Comparison of ENCODE assay signal across 8 mouse cellular contexts in the genomic region with DNA sequence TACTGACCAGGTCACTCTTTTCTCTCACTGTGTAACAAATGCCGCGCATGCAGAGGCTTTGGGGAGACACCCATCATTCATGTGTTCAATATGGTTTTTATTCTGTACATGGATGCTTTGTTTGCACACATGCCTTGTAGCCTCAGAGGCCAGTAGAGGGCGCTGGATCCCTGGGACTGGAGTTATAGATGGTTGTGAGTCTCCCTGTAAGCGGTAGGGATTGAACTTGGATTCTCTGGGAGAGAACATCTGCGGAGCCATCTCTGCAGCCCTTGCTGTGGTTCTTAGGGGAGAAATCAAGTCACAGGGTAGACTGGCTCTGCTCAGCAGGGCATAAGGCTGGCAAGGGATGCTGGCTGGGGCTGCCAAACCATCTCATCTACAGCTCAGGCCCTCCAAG.
DNase-seq lines count a peak whose midpoint lies in the region; ATAC-seq and TF ChIP-seq lines count a peak whose summit lies in the region.

No protein-coding gene starts in this region.

- WGBS in bone marrow, adult 2 months = 62% methylated on average over 5 of the region's 5 CpGs
- 37% methylated on average over 5 of the region's 5 CpGs for WGBS in hindbrain, embryonic 16.5 days
- 49% methylated on average over 5 of the region's 5 CpGs for WGBS in liver, embryonic 13.5 days (ENCODE audit: insufficient replicate concordance)
- WGBS in neural tube, embryonic 14.5 days = 43% methylated on average over 5 of the region's 5 CpGs

- no peak overlapping the region for H3K9ac ChIP-seq in hindbrain, embryonic 16.5 days (ENCODE audit: low read depth, low read length)
- no peak overlapping the region for H3K9ac ChIP-seq in liver, embryonic 13.5 days
- no peak overlapping the region for H3K9ac ChIP-seq in neural tube, embryonic 14.5 days (replicated peaks; ENCODE audit: low read depth, low read length)

- H3K4me1 ChIP-seq in bone marrow, adult 2 months (ENCODE audit: control insufficient read depth, insufficient read depth, low read length) = no peaks in the 10 kb centered on the region
- peaks cover 7% of the 10 kb centered on the region for H3K4me1 ChIP-seq in hindbrain, embryonic 16.5 days (ENCODE audit: control insufficient read depth, insufficient read depth, low read depth, low read length)
- no peaks in the 10 kb centered on the region for H3K4me1 ChIP-seq in liver, embryonic 13.5 days (replicated peaks)
- no peaks in the 10 kb centered on the region for H3K4me1 ChIP-seq in neural tube, embryonic 14.5 days (ENCODE audit: control insufficient read depth, insufficient read depth, low read length)

- H3K27ac ChIP-seq in bone marrow, adult 2 months (ENCODE audit: control insufficient read depth, insufficient read depth, low read depth, low read length, poor library complexity) = no peak overlapping the region
- H3K27ac ChIP-seq in hindbrain, embryonic 16.5 days (ENCODE audit: low read depth, low read length) = no peak overlapping the region
- no peak overlapping the region for H3K27ac ChIP-seq in liver, embryonic 13.5 days
- no peak overlapping the region for H3K27ac ChIP-seq in neural tube, embryonic 14.5 days (ENCODE audit: low read depth, low read length)

- peak; percentile 25; the same call in 1 of the 2 replicates for ATAC-seq in hindbrain, embryonic 16.5 days
- peak; percentile 15; the same call in 1 of the 2 replicates for ATAC-seq in liver, embryonic 13.5 days (ENCODE audit: low read depth)
- ATAC-seq in neural tube, embryonic 14.5 days (ENCODE audit: low read depth) = peak; percentile 42; the same call in 1 of the 2 replicates

- H3K36me3 ChIP-seq in hindbrain, embryonic 16.5 days (ENCODE audit: control insufficient read depth, insufficient read depth, low read length) = no peaks in the 10 kb centered on the region
- no peaks in the 10 kb centered on the region for H3K36me3 ChIP-seq in liver, embryonic 13.5 days
- no peaks in the 10 kb centered on the region for H3K36me3 ChIP-seq in neural tube, embryonic 14.5 days (ENCODE audit: control insufficient read depth, insufficient read depth, low read length)

- no peak overlapping the region for H3K4me2 ChIP-seq in hindbrain, embryonic 16.5 days (ENCODE audit: low read length)
- no peak overlapping the region for H3K4me2 ChIP-seq in liver, embryonic 13.5 days
- H3K4me2 ChIP-seq in neural tube, embryonic 14.5 days (ENCODE audit: low read depth, low read length) = no peak overlapping the region

- H3K9me3 ChIP-seq in hindbrain, embryonic 16.5 days (ENCODE audit: control insufficient read depth, low read length) = no peaks in the 10 kb centered on the region
- no peaks in the 10 kb centered on the region for H3K9me3 ChIP-seq in liver, embryonic 13.5 days (replicated peaks)
- H3K9me3 ChIP-seq in neural tube, embryonic 14.5 days (ENCODE audit: control insufficient read depth, low read length) = no peaks in the 10 kb centered on the region

- no peak for TF ChIP-seq POLR2A in bone marrow, adult 2 months (IDR thresholded peaks at IDR 0.05; ENCODE audit: borderline replicate concordance, control insufficient read depth, low read depth, low read length)

- no peak overlapping the region for H3K4me3 ChIP-seq in bone marrow, adult 2 months (replicated peaks; ENCODE audit: control insufficient read depth, low read depth, low read length)
- no peak overlapping the region for H3K4me3 ChIP-seq in hindbrain, embryonic 16.5 days (ENCODE audit: low read length)
- H3K4me3 ChIP-seq in liver, embryonic 13.5 days (replicated peaks) = no peak overlapping the region
- H3K4me3 ChIP-seq in neural tube, embryonic 14.5 days (ENCODE audit: low read depth, low read length) = no peak overlapping the region

- peak; percentile 41 for DNase-seq in ovary, postnatal 14 days (ENCODE audit: low spot score)
- DNase-seq in ovary, postnatal 10 days (ENCODE audit: low spot score) = no peak
- DNase-seq in fibroblast of lung, adult 2 months (ENCODE audit: low read depth) = peak; percentile 8
- no peak for DNase-seq in liver, embryonic 13.5 days
- peak; percentile 34 for DNase-seq in urinary bladder, postnatal 25 days (ENCODE audit: low spot score)

- TF ChIP-seq CTCF in bone marrow, adult 2 months (IDR thresholded peaks at IDR 0.05; ENCODE audit: control insufficient read depth, insufficient read depth, low read length) = peak; percentile 53

- H3K27me3 ChIP-seq in hindbrain, embryonic 16.5 days (replicated peaks; ENCODE audit: control insufficient read depth, insufficient read depth, low read length) = no peaks in the 10 kb centered on the region
- no peaks in the 10 kb centered on the region for H3K27me3 ChIP-seq in liver, embryonic 13.5 days
- no peaks in the 10 kb centered on the region for H3K27me3 ChIP-seq in neural tube, embryonic 14.5 days (ENCODE audit: control insufficient read depth, insufficient read depth, low read length)

Comparison
In these comparisons a context has a peak if more than half of its experiments do, and no peak if none do; other contexts are left out.
1. DNase-seq: peak in ovary, postnatal 14 days (single experiment), fibroblast of lung, adult 2 months (single experiment) and urinary bladder, postnatal 25 days (single experiment); none in ovary, postnatal 10 days (single experiment) and liver, embryonic 13.5 days (single experiment).
2. Peak in every context shown above with its lines, with median percentiles within 50 percentile points of each other: ATAC-seq.